Mouse (Mus musculus) olfactory bulb, adult 2 months (tissue): Measurements from ENCODE around the gene Nt5c2. TPM values are rescaled to one million over a fixed set of nuclear protein-coding genes. Genes with fewer than 3 reads are reported as not detected.

Experiments used
- H3K27ac ChIP-seq: fragments of 200-500 bp; 2 replicates; pipeline ENCODE4 v1.5.1; 2012; ENCODE audit warnings: low read depth, low read length; ENCODE audit not compliant: insufficient read depth
- H3K4me1 ChIP-seq: fragments of 200-500 bp; 2 replicates; pipeline ENCODE4 v1.6.1; 2012; ENCODE audit warnings: low read length; ENCODE audit not compliant: control insufficient read depth, insufficient read depth
- H3K4me3 ChIP-seq: fragments of 200-500 bp; 2 replicates; pipeline ENCODE4 v1.5.1; 2012; ENCODE audit warnings: mild to moderate bottlenecking, low read depth, low read length, moderate library complexity; ENCODE audit not compliant: insufficient read depth
- CTCF ChIP-seq: fragments of 200-500 bp; IDR thresholded peaks from 2 replicates; pipeline ENCODE4 v1.5.1; 2012; ENCODE audit warnings: low read depth, mild to moderate bottlenecking, low read length, moderate library complexity; ENCODE audit not compliant: insufficient read depth
- POLR2A ChIP-seq: fragments of 200-500 bp; IDR thresholded peaks from 2 replicates; pipeline ENCODE4 v1.6.1; 2012; ENCODE audit warnings: mild to moderate bottlenecking, low read depth, low read length, moderate library complexity; ENCODE audit not compliant: insufficient read depth
- WGBS: fragments of 180-500 bp; shearing (Covaris S2); methylation state at CpG from one replicate; pipeline ENCODE4 v1.1.7; 2018; 5-methylcytosine and 5-hydroxymethylcytosine counted together
- polyA plus RNA-seq: library from polyadenylated mRNA; stranded (reverse); fragments of >200 nt; gene quantifications from 2 replicates; pipeline ENCODE4 v1.2.4, GENCODE M21; 2012; ENCODE audit warnings: low replicate concordance; ENCODE audit not compliant: missing spikeins, insufficient read depth, insufficient read length

The Nt5c2 gene
- polyA plus RNA-seq, 1 experiment, result not detected

DNA sequence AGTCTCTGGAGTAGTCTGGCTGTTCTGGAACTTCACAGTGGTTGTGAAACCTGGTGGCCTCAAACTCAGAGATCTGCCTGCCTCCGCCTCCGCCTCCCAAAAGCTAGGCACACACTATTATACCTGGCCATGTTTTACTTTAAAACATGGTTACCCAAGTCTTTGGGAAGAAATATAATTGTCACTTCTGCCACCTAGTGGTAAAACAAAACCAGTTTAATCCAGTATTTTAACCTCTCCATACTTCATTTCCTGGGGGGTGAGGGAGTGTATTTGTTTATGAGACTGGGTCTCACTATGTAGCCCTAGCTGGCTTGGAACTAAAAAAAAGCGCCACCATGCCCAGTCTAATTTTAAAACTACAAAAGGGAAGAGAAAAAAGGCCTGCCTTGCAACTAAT lies 28.7 kb upstream of the Nt5c2 start:
- no peak overlapping the region for H3K4me3 ChIP-seq
- no peak for TF ChIP-seq CTCF
- no peak for TF ChIP-seq POLR2A
- 0 out of 2 replicates have a peak, but pooled peaks cover 2% of the 10 kb centered on the region for H3K4me1 ChIP-seq
- H3K27ac ChIP-seq, result no peak overlapping the region
- 78% methylated on average over 3 of the region's 3 CpGs for WGBS

DNA sequence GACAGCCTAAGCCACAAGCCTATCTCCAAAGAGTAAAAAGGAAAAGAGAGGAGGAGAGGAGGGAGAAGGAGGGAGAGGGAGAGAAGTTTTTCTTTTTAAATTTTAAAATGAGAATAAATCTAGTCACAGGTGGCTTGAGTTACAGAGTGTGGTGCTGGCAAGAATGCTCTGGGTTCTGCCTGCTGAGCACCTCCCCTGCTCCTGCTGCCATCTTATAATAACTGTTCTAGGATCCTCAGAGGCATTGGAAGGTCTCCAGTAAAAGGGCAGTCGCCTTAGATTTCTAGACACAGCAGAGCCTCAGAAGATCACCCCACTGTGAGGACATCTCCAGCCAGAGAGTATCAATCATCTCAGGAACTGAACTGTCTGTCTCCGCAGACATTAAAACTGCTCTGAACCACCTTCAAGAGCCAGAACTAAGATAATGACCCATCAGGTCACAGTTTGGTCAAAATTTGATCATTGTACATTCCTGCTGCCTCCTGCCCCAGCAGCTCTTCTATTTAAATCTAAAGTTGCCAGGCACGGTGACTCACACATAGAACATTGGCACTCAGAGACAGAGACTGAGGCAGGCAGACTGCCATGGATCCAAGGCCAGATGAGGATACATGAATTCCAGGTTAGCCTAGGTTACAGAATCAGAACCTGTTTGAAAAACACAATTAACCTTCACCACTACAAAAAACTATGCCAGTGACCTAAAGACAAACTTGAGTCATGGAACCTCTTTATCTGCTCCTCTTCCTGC lies 25.9 kb upstream of the Nt5c2 start:
- no peak for TF ChIP-seq POLR2A
- no peak for TF ChIP-seq CTCF
- 0 out of 2 replicates have a peak, but pooled peaks cover 2% of the 10 kb centered on the region for H3K4me1 ChIP-seq
- H3K4me3 ChIP-seq, result no peak overlapping the region
- no peak overlapping the region for H3K27ac ChIP-seq
- 59% methylated on average over 3 of the region's 3 CpGs for WGBS

GRCm38 (mm10) chr19:47036596-47036995 lies 21.6 kb upstream of the Nt5c2 start:
- TF ChIP-seq CTCF (no peak), POLR2A (no peak)
- 0 out of 2 replicates have a peak, but pooled peaks cover 2% of the 10 kb centered on the region for H3K4me1 ChIP-seq
- WGBS, result 84% methylated on average over 3 of the region's 3 CpGs
- no peak overlapping the region for H3K27ac ChIP-seq
- no peak overlapping the region for H3K4me3 ChIP-seq

GRCm38 (mm10) chr19:47034916-47035315 lies 20.0 kb upstream of the Nt5c2 start:
- TF ChIP-seq CTCF, result no peak
- TF ChIP-seq POLR2A, result no peak
- no peak overlapping the region for H3K27ac ChIP-seq
- no peaks in the 10 kb centered on the region for H3K4me1 ChIP-seq
- no peak overlapping the region for H3K4me3 ChIP-seq
- 76% methylated on average over 4 of the region's 4 CpGs for WGBS

DNA sequence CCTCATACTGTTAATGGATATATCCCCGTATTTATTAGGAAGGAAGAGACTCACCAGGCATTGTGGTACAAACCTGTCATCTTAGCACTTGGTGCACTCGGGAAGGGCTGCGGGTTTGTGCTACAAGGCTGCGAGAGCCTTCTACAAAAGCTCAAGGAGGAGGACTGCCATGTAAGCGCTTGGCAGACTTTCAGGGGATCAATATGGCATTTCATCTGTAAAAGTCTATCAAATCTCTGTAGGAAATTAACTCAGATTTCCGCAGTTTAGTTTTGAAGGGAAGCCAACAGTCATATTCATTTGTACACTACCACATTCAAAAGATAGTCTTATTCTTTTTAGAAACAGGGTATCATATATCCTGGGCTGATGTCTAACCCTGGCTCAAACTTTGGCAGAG lies 16.8 kb upstream of the Nt5c2 start:
- H3K27ac ChIP-seq, result no peak overlapping the region
- no peak for TF ChIP-seq CTCF
- no peak for TF ChIP-seq POLR2A
- H3K4me3 ChIP-seq, result no peak overlapping the region
- no peaks in the 10 kb centered on the region for H3K4me1 ChIP-seq
- 91% methylated on average over 6 of the region's 6 CpGs for WGBS

GRCm38 (mm10) chr19:47029796-47030195 lies 14.8 kb upstream of the Nt5c2 start:
- no peaks in the 10 kb centered on the region for H3K4me1 ChIP-seq
- no peak overlapping the region for H3K4me3 ChIP-seq
- 78% methylated on average over 9 of the region's 9 CpGs for WGBS
- no peak for TF ChIP-seq POLR2A
- TF ChIP-seq CTCF, result no peak
- no peak overlapping the region for H3K27ac ChIP-seq

DNA sequence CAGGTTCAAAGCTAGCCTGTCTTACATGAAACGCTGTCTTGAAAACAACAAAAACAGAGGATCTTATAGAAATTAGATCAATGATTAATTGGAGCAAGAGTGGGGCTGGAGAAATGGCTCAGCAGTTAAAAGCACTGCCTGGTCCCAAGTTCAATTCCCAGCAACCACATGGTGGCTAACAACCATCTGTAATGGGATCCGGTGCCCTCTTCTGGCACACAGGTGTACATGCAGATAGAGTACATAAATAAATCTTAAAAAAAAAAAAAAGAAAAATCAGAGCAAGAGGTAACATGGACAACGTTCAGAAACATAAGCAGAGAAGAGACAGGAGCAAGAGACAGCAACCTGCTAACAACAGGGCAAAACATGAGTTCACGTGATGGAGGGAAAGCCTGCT lies 11.6 kb upstream of the Nt5c2 start:
- H3K27ac ChIP-seq, result no peak overlapping the region
- 86% methylated on average over 4 of the region's 4 CpGs for WGBS
- H3K4me3 ChIP-seq, result no peak overlapping the region
- no peaks in the 10 kb centered on the region for H3K4me1 ChIP-seq
- TF ChIP-seq CTCF (no peak), POLR2A (no peak)

GRCm38 (mm10) chr19:47024954-47025353 lies 10.0 kb upstream of the Nt5c2 start:
- Histone ChIP-seq H3K27ac (no peak overlapping the region), H3K4me3 (no peak overlapping the region), H3K4me1 (no peaks in the 10 kb centered on the region)
- WGBS, result 82% methylated on average over 10 of the region's 10 CpGs
- TF ChIP-seq POLR2A (no peak), CTCF (no peak)

DNA sequence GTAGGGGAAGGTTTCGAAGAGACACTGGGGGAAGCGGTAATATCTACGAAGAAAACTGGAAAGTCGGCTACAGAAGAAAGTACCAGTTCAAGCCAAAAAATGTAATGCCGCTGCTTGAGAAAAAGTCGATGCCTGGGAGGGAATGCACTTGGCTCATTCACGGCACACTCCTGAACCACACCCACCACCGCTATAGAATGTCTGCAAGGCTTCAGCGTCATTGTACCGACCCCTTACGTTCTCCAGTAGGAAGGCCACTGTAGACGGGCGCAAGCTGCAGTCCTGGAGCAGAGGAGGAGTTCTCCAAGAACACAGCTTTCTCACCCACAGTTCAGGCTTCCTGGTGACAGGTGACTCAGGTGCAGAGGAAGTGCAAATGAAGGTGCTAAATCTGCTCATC lies 8.6 kb upstream of the Nt5c2 start:
- H3K4me1 ChIP-seq, result peaks cover 12% of the 10 kb centered on the region
- WGBS, result 86% methylated on average over 13 of the region's 13 CpGs
- TF ChIP-seq CTCF (no peak), POLR2A (no peak)
- H3K4me3 ChIP-seq, result no peak overlapping the region
- no peak overlapping the region for H3K27ac ChIP-seq
